Mouse (Mus musculus): ENCODE measurements around the gene Dhx32.

Gene Dhx32

GRCm38 (mm10) chr7:133782717-133783435 lies at the start of gene Dhx32:
Gene Dhx32 (minus strand): TSS chr7:133782726.
- peak; percentile 74 for DNase-seq

- no peak for DNase-seq
Observed at GRCm38 (mm10) chr7:133829579-133829978, 47.1 kb upstream of the Dhx32 start.

- no peak for DNase-seq
Observed at GRCm38 (mm10) chr7:133828514-133828913, 46.0 kb upstream of the Dhx32 start.

- DNase-seq, result peak; percentile 18
Observed at GRCm38 (mm10) chr7:133824579-133824978, 42.1 kb upstream of the Dhx32 start.

GRCm38 (mm10) chr7:133823751-133824150 lies 41.2 kb upstream of the Dhx32 start:
- DNase-seq, result peak; percentile 4

- DNase-seq, result no peak
Observed at GRCm38 (mm10) chr7:133813331-133813730, 30.8 kb upstream of the Dhx32 start.

GRCm38 (mm10) chr7:133812927-133813326 lies 30.4 kb upstream of the Dhx32 start:
- no peak for DNase-seq

- peak; percentile 76 for DNase-seq
Observed at GRCm38 (mm10) chr7:133805614-133806175, 23.2 kb upstream of the Dhx32 start.

GRCm38 (mm10) chr7:133801823-133802222 lies 19.3 kb upstream of the Dhx32 start:
- DNase-seq, result peak; percentile 10

- DNase-seq, result no peak
Observed at GRCm38 (mm10) chr7:133799928-133800327, 17.4 kb upstream of the Dhx32 start.

- DNase-seq, result peak; percentile 11
Observed at GRCm38 (mm10) chr7:133794720-133795119, 12.2 kb upstream of the Dhx32 start.

- DNase-seq, result peak; percentile 69
Observed at GRCm38 (mm10) chr7:133793248-133794131, 11.0 kb upstream of the Dhx32 start.

GRCm38 (mm10) chr7:133792771-133793170 lies 10.2 kb upstream of the Dhx32 start:
- DNase-seq, result no peak

- no peak for DNase-seq
Observed at GRCm38 (mm10) chr7:133790608-133791229, 8.2 kb upstream of the Dhx32 start.

- DNase-seq, result no peak
Observed at GRCm38 (mm10) chr7:133790171-133790570, 7.6 kb upstream of the Dhx32 start.

- DNase-seq, result no peak
Observed at GRCm38 (mm10) chr7:133788147-133788546, 5.6 kb upstream of the Dhx32 start.

GRCm38 (mm10) chr7:133787571-133787970 lies 5.0 kb upstream of the Dhx32 start:
- DNase-seq, result no peak

- DNase-seq, result no peak
Observed at GRCm38 (mm10) chr7:133781991-133782390, 535 bp downstream of the Dhx32 start.

- no peak for DNase-seq
Observed at GRCm38 (mm10) chr7:133781583-133781982, 943 bp downstream of the Dhx32 start.

GRCm38 (mm10) chr7:133776626-133776996 lies 5.9 kb downstream of the Dhx32 start, which contains the start of gene Fank1:
Gene Fank1 (plus strand): TSS chr7:133776861.
- DNase-seq, result peak; percentile 90

- no peak for DNase-seq
Observed at GRCm38 (mm10) chr7:133775796-133776625, 6.5 kb downstream of the Dhx32 start.

- no peak for DNase-seq
Observed at GRCm38 (mm10) chr7:133775179-133775578, 7.3 kb downstream of the Dhx32 start.
